In the genomic region with DNA sequence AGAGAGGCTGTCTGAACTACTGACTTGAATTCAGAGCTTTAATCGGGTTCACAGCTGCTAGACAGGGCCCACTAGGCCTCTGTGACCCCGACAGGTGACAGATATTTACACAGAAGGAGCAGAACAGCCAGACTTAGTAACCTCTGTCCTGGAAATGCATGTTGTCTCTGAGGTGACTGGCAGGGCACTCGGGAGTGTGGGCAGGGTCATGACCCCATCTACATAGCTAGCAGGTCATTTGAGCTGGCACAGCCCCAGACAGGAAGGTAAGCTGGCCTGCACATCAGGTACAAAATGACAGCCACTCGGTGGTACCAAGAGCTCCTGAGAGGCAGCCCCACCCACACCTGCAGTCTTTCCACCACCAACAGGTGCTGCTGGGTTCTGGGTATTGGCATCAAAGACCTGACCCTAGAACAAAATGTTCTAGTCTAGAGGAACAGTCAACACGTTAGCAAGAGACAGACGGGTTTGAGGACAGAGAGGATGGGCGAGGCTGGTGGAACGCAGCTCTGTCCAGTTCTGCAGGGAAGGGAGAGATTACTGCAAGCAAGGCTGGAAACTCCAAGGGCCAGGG, we compare ENCODE assay signal across 13 mouse cellular contexts. TPM values are rescaled to one million over a fixed set of nuclear protein-coding genes. Genes with fewer than 3 reads are reported as not detected.
"Had no signal": no experiment of that assay in that cellular context is flagged by ENCODE, and none has a peak within 500 bp of the region (broad histone marks: within the 10 kb centered on the region; RNA-seq: fewer than 3 reads in every experiment).

No protein-coding gene starts in this region.

- H3K27ac ChIP-seq: hindbrain, postnatal 0 days; kidney, postnatal 0 days; left cerebral cortex, adult 2 months; limb, embryonic 10.5 days; midbrain, embryonic 10.5 days; neural tube, embryonic 15.5 days had no signal

- H3K4me2 ChIP-seq: lung, embryonic 14.5 days; neural tube, embryonic 15.5 days had no signal

- H3K9ac ChIP-seq: lung, embryonic 14.5 days; neural tube, embryonic 15.5 days had no signal

- H3K4me3 ChIP-seq: left cerebral cortex, adult 2 months; limb, embryonic 10.5 days; midbrain, embryonic 10.5 days; myocyte; neural tube, embryonic 15.5 days had no signal

- DNase-seq: kidney, adult 9 months; lung, embryonic 14.5 days; midbrain, embryonic 14.5 days; thymus, adult 2 months; thymus, postnatal 25 days had no signal

- H3K9me3 ChIP-seq: limb, embryonic 10.5 days; midbrain, embryonic 10.5 days; neural tube, embryonic 15.5 days had no signal

- H3K36me3 ChIP-seq: limb, embryonic 10.5 days; midbrain, embryonic 10.5 days; neural tube, embryonic 15.5 days had no signal

- ATAC-seq: hindbrain, postnatal 0 days had no signal

- H3K27me3 ChIP-seq: neural tube, embryonic 15.5 days had no signal

- H3K4me1 ChIP-seq: midbrain, embryonic 10.5 days; neural tube, embryonic 15.5 days had no signal

RNA-seq across cellular contexts. Expression of a gene that starts 34.9 kb away (rescaled TPM):
- polyA plus RNA-seq: myocyte; testis, adult 2 months had no signal
